In the genomic region with DNA sequence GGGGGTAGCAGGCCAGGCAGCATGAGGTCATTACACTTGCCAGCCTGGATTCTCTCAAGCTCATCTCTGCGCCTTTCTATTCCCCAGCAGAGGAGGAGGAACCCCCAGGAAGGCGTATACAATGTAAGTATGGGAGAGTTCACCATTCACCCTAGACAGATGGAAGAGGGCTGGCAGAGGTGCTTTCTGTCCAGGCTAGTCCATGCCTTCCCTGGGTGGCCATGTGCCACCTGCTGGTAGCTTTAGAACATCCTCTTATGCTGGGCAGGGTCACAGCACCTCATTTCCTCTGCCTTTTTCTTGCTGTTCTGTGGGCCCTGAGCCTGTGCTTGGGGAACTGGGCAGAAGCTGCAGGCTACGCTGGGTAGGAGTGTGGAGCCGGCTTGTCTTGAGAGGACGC, we compare ENCODE assay signal across 9 mouse cellular contexts.
DNase-seq lines count a peak whose midpoint lies in the region; ATAC-seq lines count a peak whose summit lies in the region.
"Had no signal": no experiment of that assay in that cellular context is flagged by ENCODE, and none has a peak within 500 bp of the region (broad histone marks: within the 10 kb centered on the region; RNA-seq: fewer than 3 reads in every experiment).

No protein-coding gene starts in this region.

- no peak overlapping the region for H3K4me3 ChIP-seq in hindbrain, embryonic 14.5 days (replicated peaks; ENCODE audit: low read length)
- H3K4me3 ChIP-seq in hindbrain, embryonic 11.5 days (ENCODE audit: low read depth, low read length), result no peak overlapping the region
- no peak overlapping the region for H3K4me3 ChIP-seq in limb, embryonic 11.5 days (ENCODE audit: low read depth, low read length)
- H3K4me3 ChIP-seq: myocyte had no signal

- DNase-seq in hindbrain, embryonic 14.5 days (ENCODE audit: low spot score), result no peak
- no peak for DNase-seq in hindbrain, embryonic 11.5 days (ENCODE audit: low spot score)
- DNase-seq in urinary bladder, postnatal 4 days (ENCODE audit: low spot score in 2 of 2), result peak; percentile 16 to 55
- no peak for DNase-seq in urinary bladder, postnatal 14 days (ENCODE audit: low spot score)
- peak; percentile 22 for DNase-seq in limb, embryonic 11.5 days (ENCODE audit: low spot score)
- DNase-seq in thymus, postnatal 4 days, result peak; percentile 59
- DNase-seq in left cerebral cortex, postnatal 25 days (ENCODE audit: low spot score in 2 of 2), result no peak
- DNase-seq in heart, postnatal 25 days (ENCODE audit: low spot score), result no peak

- no peaks in the 10 kb centered on the region for H3K9me3 ChIP-seq in hindbrain, embryonic 14.5 days (ENCODE audit: control insufficient read depth, low read length)
- H3K9me3 ChIP-seq in hindbrain, embryonic 11.5 days (ENCODE audit: control insufficient read depth, low read length), result no peaks in the 10 kb centered on the region
- no peaks in the 10 kb centered on the region for H3K9me3 ChIP-seq in limb, embryonic 11.5 days (ENCODE audit: control insufficient read depth, low read length)

- ATAC-seq in hindbrain, embryonic 14.5 days (ENCODE audit: low FRiP score), result peak; percentile 15; the same call in 1 of the 2 replicates
- no peak for ATAC-seq in hindbrain, embryonic 11.5 days (ENCODE audit: low FRiP score)
- ATAC-seq in limb, embryonic 11.5 days (ENCODE audit: insufficient number of reproducible peaks, low FRiP score, low TSS enrichment, low read depth), result 0 out of 2 replicates have a peak, but pooled peaks have one; percentile 15

- intact Hi-C loops in left cerebral cortex, postnatal 25 days (cut with DNase I), result loop anchor here (2.0 kb wide), 1 partner anchor 78 kb away; no protein-coding TSS in a partner anchor
- intact Hi-C loops in heart, postnatal 25 days (cut with DNase I), result no loop called here

- no peaks in the 10 kb centered on the region for H3K27me3 ChIP-seq in hindbrain, embryonic 14.5 days (ENCODE audit: control insufficient read depth, insufficient read depth, low read length)
- H3K27me3 ChIP-seq in hindbrain, embryonic 11.5 days (ENCODE audit: control insufficient read depth, insufficient read depth, low read length), result no peaks in the 10 kb centered on the region
- no peaks in the 10 kb centered on the region for H3K27me3 ChIP-seq in limb, embryonic 11.5 days (ENCODE audit: control insufficient read depth, insufficient read depth, low read length)

- no peak overlapping the region for H3K9ac ChIP-seq in hindbrain, embryonic 14.5 days
- no peak overlapping the region for H3K9ac ChIP-seq in hindbrain, embryonic 11.5 days (ENCODE audit: low read depth, low read length)
- no peak overlapping the region for H3K9ac ChIP-seq in limb, embryonic 11.5 days (ENCODE audit: low read length)

- H3K4me2 ChIP-seq in hindbrain, embryonic 14.5 days (replicated peaks), result no peak overlapping the region
- H3K4me2 ChIP-seq in hindbrain, embryonic 11.5 days (replicated peaks; ENCODE audit: low read depth, low read length), result no peak overlapping the region
- no peak overlapping the region for H3K4me2 ChIP-seq in limb, embryonic 11.5 days (ENCODE audit: low read depth, severe bottlenecking)

- H3K36me3 ChIP-seq in hindbrain, embryonic 14.5 days (replicated peaks; ENCODE audit: control insufficient read depth, insufficient read depth), result no peaks in the 10 kb centered on the region
- no peaks in the 10 kb centered on the region for H3K36me3 ChIP-seq in hindbrain, embryonic 11.5 days (ENCODE audit: control insufficient read depth, insufficient read depth, low read length)
- H3K36me3 ChIP-seq in limb, embryonic 11.5 days (ENCODE audit: control insufficient read depth, insufficient read depth, low read length), result no peaks in the 10 kb centered on the region

- 88% methylated on average over 5 of the region's 5 CpGs for WGBS in hindbrain, embryonic 14.5 days
- WGBS in hindbrain, embryonic 11.5 days, result 82% methylated on average over 5 of the region's 5 CpGs
- whole genome bisulfite sequencing in limb, embryonic 11.5 days, result 90% methylated on average over 5 of the region's 5 CpGs

- H3K27ac ChIP-seq in hindbrain, embryonic 14.5 days, result no peak overlapping the region
- no peak overlapping the region for H3K27ac ChIP-seq in hindbrain, embryonic 11.5 days (ENCODE audit: low read depth, low read length)
- no peak overlapping the region for H3K27ac ChIP-seq in limb, embryonic 11.5 days (replicated peaks; ENCODE audit: low read depth, low read length)

- H3K4me1 ChIP-seq in hindbrain, embryonic 14.5 days (replicated peaks; ENCODE audit: control insufficient read depth, insufficient read depth, low read length), result no peaks in the 10 kb centered on the region; the same call in 1 of the 2 replicates
- no peaks in the 10 kb centered on the region for H3K4me1 ChIP-seq in hindbrain, embryonic 11.5 days (replicated peaks; ENCODE audit: control insufficient read depth, insufficient read depth, low read length)
- H3K4me1 ChIP-seq in limb, embryonic 11.5 days (ENCODE audit: control insufficient read depth, insufficient read depth, low read length), result 0 out of 2 replicates have a peak, but pooled peaks cover 3% of the 10 kb centered on the region

Comparison
In these comparisons a context has a peak if more than half of its experiments do, and no peak if none do; other contexts are left out.
1. DNase-seq: peak in urinary bladder, postnatal 4 days (2 of 2), limb, embryonic 11.5 days (single experiment) and thymus, postnatal 4 days (single experiment); none in hindbrain, embryonic 14.5 days (single experiment), hindbrain, embryonic 11.5 days (single experiment), urinary bladder, postnatal 14 days (single experiment), left cerebral cortex, postnatal 25 days (0 of 2) and heart, postnatal 25 days (single experiment).